Mouse (Mus musculus): ENCODE results near the gene Nbea. TPM values are rescaled to one million over a fixed set of nuclear protein-coding genes. Genes with fewer than 3 reads are reported as not detected.

The Nbea gene
- polyA plus RNA-seq, 1 experiment from 2014 or later: 16.7 TPM

DNA sequence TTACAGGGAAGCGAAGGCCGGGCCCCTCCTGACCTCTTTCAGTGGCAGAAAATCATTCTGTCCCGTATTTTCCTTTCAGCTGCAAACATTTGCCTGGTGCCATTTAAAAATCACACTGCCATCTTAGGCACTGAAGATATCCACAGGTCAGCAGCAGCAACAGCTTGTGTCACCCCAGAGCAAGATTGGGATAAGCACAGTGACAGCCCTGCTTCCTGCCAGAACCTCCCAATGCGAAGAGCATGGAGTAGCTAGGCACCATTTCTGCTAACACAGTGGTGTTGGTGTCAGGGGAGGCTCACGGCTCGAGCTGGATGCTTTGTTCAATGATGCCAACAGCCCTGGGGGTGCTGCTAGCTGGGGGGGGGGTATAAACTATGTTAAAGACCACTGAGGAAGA lies 592.8 kb downstream of the Nbea start:
- 77% methylated on average over 6 of the region's 6 CpGs for WGBS
- Histone ChIP-seq H3K9ac (ENCODE audit: low read depth, low read length) (no peak overlapping the region), H3K4me3 (ENCODE audit: low read length) (no peak overlapping the region), H3K27me3 (ENCODE audit: control insufficient read depth, insufficient read depth, low read length) (no peaks in the 10 kb centered on the region), H3K9me3 (ENCODE audit: control insufficient read depth, low read length) (no peaks in the 10 kb centered on the region), H3K4me2 (replicated peaks; ENCODE audit: low read depth, low read length) (no peak overlapping the region), H3K4me1 (ENCODE audit: control insufficient read depth, insufficient read depth, low read length) (peaks cover 12% of the 10 kb centered on the region; the same call in 1 of the 2 replicates), H3K27ac (ENCODE audit: low read depth, low read length) (no peak overlapping the region), H3K36me3 (ENCODE audit: control insufficient read depth, insufficient read depth, low read length) (no peaks in the 10 kb centered on the region)
- no peak for ATAC-seq (ENCODE audit: low FRiP score, low TSS enrichment)

DNA sequence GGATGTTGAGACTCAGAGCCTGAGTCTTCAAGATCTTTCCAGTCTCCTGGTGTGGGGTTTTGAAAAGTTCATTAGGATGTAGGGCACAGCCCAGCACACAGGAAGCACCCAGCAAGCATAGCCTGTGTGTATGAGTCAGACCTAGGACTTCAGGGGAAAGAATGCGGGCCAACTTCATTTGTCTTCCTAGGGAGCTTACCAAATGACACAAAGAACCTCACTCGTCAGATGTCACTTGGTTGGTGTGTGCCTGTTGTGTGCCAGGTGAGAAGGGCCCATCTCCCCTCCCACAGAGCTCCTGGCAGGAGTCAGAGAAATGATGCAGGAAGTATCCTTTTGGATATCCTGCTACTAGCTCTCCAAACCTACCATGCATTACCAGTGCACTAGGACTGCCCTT lies 593.2 kb downstream of the Nbea start:
- no peak overlapping the region for H3K4me3 ChIP-seq (ENCODE audit: low read length)
- peaks cover 12% of the 10 kb centered on the region; the same call in 1 of the 2 replicates for H3K4me1 ChIP-seq (ENCODE audit: control insufficient read depth, insufficient read depth, low read length)
- H3K4me2 ChIP-seq (replicated peaks; ENCODE audit: low read depth, low read length): no peak overlapping the region
- 63% methylated on average over 2 of the region's 2 CpGs for WGBS
- H3K27me3 ChIP-seq (ENCODE audit: control insufficient read depth, insufficient read depth, low read length): no peaks in the 10 kb centered on the region
- no peaks in the 10 kb centered on the region for H3K36me3 ChIP-seq (ENCODE audit: control insufficient read depth, insufficient read depth, low read length)
- H3K9ac ChIP-seq (ENCODE audit: low read depth, low read length): no peak overlapping the region
- no peaks in the 10 kb centered on the region for H3K9me3 ChIP-seq (ENCODE audit: control insufficient read depth, low read length)
- H3K27ac ChIP-seq (ENCODE audit: low read depth, low read length): no peak overlapping the region
- no peak for ATAC-seq (ENCODE audit: low FRiP score, low TSS enrichment)

DNA sequence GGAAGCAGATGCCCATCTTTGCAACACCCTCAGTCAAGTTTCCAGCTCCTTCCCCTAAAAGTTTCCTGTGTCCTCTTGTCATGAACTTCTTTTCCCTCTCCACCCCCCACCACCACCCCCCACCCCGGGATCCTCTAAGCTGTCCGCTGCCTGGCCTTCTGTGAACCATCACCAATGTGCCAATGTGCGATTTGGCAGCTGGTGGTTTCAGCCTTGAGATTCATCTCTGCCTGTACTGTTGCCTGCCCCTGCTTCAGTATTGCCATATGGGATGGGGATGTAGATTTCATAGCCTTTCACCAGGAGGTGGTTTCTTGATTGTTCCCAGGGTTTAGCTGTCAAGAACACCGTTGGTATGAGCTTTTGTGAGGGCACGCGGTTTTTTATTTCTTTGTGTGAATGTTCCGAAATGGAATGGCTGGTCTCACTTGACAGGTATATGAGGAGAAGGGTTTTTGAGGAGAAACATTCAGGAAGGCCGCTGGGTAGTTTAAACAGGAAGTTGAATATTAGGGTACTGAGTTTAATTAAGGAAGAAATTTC lies 594.0 kb downstream of the Nbea start:
- WGBS: 72% methylated on average over 8 of the region's 8 CpGs
- no peak for ATAC-seq (ENCODE audit: low FRiP score, low TSS enrichment)

DNA sequence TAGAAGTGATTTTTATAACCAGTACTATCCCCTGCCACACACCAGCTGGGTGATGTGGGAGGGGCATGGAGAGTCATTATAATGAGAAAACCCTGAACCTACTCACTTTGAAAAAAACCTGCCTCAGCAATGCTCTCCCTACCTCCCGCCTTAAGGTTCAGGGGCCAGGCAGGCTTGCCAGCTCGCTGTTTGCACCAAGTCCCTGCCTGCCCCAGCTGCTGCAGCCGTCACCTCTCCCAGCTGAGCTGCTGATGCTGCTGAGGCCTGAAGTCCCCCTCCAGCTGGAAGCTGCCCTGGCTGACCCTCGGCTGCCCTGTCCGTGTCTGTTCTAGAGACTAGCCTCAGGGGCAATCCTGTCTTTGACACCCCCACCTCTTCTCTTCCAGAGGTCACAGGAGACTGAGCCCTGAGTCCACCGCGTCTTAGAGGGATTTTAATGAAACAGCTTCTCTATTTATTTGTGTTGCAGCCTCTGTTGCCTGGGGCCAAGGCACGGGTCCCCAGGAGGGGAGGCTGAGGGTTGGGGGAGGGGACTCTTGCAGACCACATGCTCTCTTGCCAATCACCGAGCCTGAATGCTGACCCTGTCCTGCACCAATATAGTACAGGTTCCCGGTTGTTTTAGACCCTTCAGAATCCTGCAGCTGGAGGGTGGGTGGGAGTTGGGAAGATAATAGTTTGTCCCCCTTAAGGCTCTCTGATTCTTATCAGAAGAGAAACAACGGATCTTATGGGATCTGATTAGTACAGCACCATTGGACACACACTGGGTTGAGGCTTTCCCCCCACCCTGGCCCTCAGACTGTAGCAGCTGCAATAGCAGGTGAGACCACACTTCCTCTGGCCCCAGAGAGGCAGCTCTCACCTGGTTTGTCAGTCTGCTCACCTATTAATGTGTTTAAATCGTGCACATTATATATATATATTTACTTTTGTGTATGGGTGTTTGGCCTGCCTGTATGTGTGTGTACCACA lies 595.2 kb downstream of the Nbea start:
- no peak overlapping the region for H3K4me3 ChIP-seq (ENCODE audit: low read length)
- H3K9ac ChIP-seq (ENCODE audit: low read depth, low read length): no peak overlapping the region
- H3K36me3 ChIP-seq (ENCODE audit: control insufficient read depth, insufficient read depth, low read length): no peaks in the 10 kb centered on the region
- peak; percentile 89 for ATAC-seq (ENCODE audit: low FRiP score, low TSS enrichment)
- peak overlapping the region; percentile 13 for H3K4me2 ChIP-seq (replicated peaks; ENCODE audit: low read depth, low read length)
- H3K27ac ChIP-seq (ENCODE audit: low read depth, low read length): peak overlapping the region; percentile 56; the same call in 1 of the 2 replicates
- peaks cover 12% of the 10 kb centered on the region; the same call in 1 of the 2 replicates for H3K4me1 ChIP-seq (ENCODE audit: control insufficient read depth, insufficient read depth, low read length)
- H3K27me3 ChIP-seq (ENCODE audit: control insufficient read depth, insufficient read depth, low read length): no peaks in the 10 kb centered on the region
- no peaks in the 10 kb centered on the region for H3K9me3 ChIP-seq (ENCODE audit: control insufficient read depth, low read length)
- WGBS: 8% methylated on average over 12 of the region's 12 CpGs

More for the DNA sequence above, 594.0 kb downstream of the Nbea start:
- no peaks in the 10 kb centered on the region for H3K36me3 ChIP-seq (ENCODE audit: control insufficient read depth, insufficient read depth, low read length)
- H3K4me3 ChIP-seq (ENCODE audit: low read length): no peak overlapping the region
- H3K27me3 ChIP-seq (ENCODE audit: control insufficient read depth, insufficient read depth, low read length): no peaks in the 10 kb centered on the region
- no peak overlapping the region for H3K4me2 ChIP-seq (replicated peaks; ENCODE audit: low read depth, low read length)
- no peak overlapping the region for H3K27ac ChIP-seq (ENCODE audit: low read depth, low read length)
- H3K9ac ChIP-seq (ENCODE audit: low read depth, low read length): no peak overlapping the region
- peaks cover 12% of the 10 kb centered on the region; the same call in 1 of the 2 replicates for H3K4me1 ChIP-seq (ENCODE audit: control insufficient read depth, insufficient read depth, low read length)
- no peaks in the 10 kb centered on the region for H3K9me3 ChIP-seq (ENCODE audit: control insufficient read depth, low read length)

DNA sequence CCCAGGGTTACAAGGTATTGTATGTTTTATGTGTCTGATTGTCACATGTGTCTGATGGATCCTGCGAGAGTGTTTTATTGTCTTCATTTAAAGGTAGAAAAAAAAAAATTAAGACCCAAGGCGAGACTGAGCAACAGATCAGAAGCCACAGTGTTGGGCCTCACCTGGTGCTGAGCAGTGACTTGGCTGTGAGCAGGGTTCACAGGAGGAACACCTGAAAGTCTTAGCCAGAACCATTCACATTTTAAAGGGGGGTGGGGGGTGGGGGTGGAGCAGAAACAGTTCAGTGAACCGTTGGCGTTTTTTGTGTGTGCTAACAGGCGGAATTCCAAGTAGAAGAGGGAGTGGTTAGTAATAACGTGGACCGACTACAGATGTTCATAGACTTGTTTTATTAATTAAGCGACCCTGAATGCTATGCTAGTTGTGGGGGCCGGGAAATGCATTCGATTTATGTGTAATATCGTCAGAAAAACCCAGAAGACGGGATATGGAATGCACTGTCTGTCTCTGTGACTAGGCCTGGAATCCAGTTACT lies 596.0 kb downstream of the Nbea start:
- Histone ChIP-seq H3K36me3 (ENCODE audit: control insufficient read depth, insufficient read depth, low read length) (no peaks in the 10 kb centered on the region), H3K9ac (ENCODE audit: low read depth, low read length) (no peak overlapping the region), H3K9me3 (ENCODE audit: control insufficient read depth, low read length) (no peaks in the 10 kb centered on the region), H3K4me3 (ENCODE audit: low read length) (no peak overlapping the region), H3K4me1 (ENCODE audit: control insufficient read depth, insufficient read depth, low read length) (peaks cover 12% of the 10 kb centered on the region; the same call in 1 of the 2 replicates), H3K27me3 (ENCODE audit: control insufficient read depth, insufficient read depth, low read length) (no peaks in the 10 kb centered on the region), H3K27ac (ENCODE audit: low read depth, low read length) (no peak overlapping the region; the same call in 1 of the 2 replicates), H3K4me2 (replicated peaks; ENCODE audit: low read depth, low read length) (peak overlapping the region; percentile 13)
- 23% methylated on average over 12 of the region's 12 CpGs for WGBS
- ATAC-seq (ENCODE audit: low FRiP score, low TSS enrichment): peak; percentile 56; the same call in 1 of the 2 replicates

All from kidney, embryonic 14.5 days (tissue).